ENCODE assay signal across 8 mouse cellular contexts in the genomic region with DNA sequence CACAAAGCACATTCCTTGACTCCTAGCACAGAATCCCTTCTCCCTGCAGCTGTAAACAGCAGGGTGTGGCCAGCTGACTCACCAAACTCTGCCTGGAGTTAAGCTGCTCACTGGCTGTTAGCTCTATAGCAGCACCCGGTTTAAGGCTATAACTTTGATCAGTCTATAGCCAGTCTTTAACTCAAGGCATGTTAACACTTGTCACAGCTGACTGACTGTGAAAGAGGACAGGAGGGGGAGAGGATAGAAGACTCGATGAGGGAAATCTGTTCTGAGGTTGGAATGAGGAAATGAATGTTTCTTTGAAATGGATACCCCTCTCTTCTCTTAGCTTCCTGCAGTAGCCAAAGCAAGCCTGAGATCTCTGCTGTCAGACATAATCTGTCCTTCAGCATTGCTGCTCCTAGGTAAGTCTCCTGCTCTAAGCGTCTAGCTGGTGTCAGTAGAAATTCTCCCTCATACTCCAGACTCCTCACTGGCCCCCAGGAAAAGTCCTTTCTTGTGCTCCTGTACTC. TPM values are rescaled to one million over a fixed set of nuclear protein-coding genes. Genes with fewer than 3 reads are reported as not detected.
DNase-seq lines count a peak whose midpoint lies in the region; ATAC-seq and TF ChIP-seq lines count a peak whose summit lies in the region.

No protein-coding gene starts in this region.

- peak overlapping the region; percentile 45 for H3K4me2 ChIP-seq in forebrain, embryonic 16.5 days (ENCODE audit: low read length)
- peak overlapping the region; percentile 71 for H3K4me2 ChIP-seq in intestine, embryonic 15.5 days (replicated peaks)
- H3K4me2 ChIP-seq in lung, embryonic 15.5 days: peak overlapping the region; percentile 75
- H3K4me2 ChIP-seq in stomach, embryonic 14.5 days (replicated peaks; ENCODE audit: low read depth, low read length): peak overlapping the region; percentile 72

- no peak for TF ChIP-seq POLR2A in bone marrow, adult 2 months (IDR thresholded peaks at IDR 0.05; ENCODE audit: borderline replicate concordance, control insufficient read depth, low read depth, low read length)

- ATAC-seq in forebrain, embryonic 16.5 days: no peak
- ATAC-seq in intestine, embryonic 15.5 days: peak; percentile 90
- ATAC-seq in lung, embryonic 15.5 days (ENCODE audit: borderline replicate concordance, extremely low read depth, low FRiP score, low TSS enrichment): peak; percentile 69; the same call in 1 of the 2 replicates
- peak; percentile 81 for ATAC-seq in stomach, embryonic 14.5 days (ENCODE audit: insufficient number of reproducible peaks, insufficient read depth, low FRiP score, low read depth)

- no peaks in the 10 kb centered on the region for H3K27me3 ChIP-seq in forebrain, embryonic 16.5 days (replicated peaks; ENCODE audit: control insufficient read depth, insufficient read depth, low read length)
- no peaks in the 10 kb centered on the region for H3K27me3 ChIP-seq in intestine, embryonic 15.5 days (replicated peaks)
- no peaks in the 10 kb centered on the region for H3K27me3 ChIP-seq in lung, embryonic 15.5 days
- H3K27me3 ChIP-seq in stomach, embryonic 14.5 days (ENCODE audit: control insufficient read depth, insufficient read depth, low read length): no peaks in the 10 kb centered on the region

- intact Hi-C loops in heart, postnatal 25 days (cut with DNase I): no loop called here

- no peak overlapping the region for H3K27ac ChIP-seq in bone marrow, adult 2 months (ENCODE audit: control insufficient read depth, insufficient read depth, low read depth, low read length, poor library complexity)
- no peak overlapping the region for H3K27ac ChIP-seq in forebrain, embryonic 16.5 days (ENCODE audit: low read length)
- H3K27ac ChIP-seq in intestine, embryonic 15.5 days: 0 out of 2 replicates have a peak overlapping the region, but pooled peaks have one; percentile 54
- peak overlapping the region; percentile 57; the same call in 1 of the 2 replicates for H3K27ac ChIP-seq in lung, embryonic 15.5 days
- H3K27ac ChIP-seq in stomach, embryonic 14.5 days (ENCODE audit: low read length): 0 out of 2 replicates have a peak overlapping the region, but pooled peaks have one; percentile 69

- H3K4me1 ChIP-seq in bone marrow, adult 2 months (ENCODE audit: control insufficient read depth, insufficient read depth, low read length): no peaks in the 10 kb centered on the region; the same call in 1 of the 2 replicates
- H3K4me1 ChIP-seq in forebrain, embryonic 16.5 days (replicated peaks; ENCODE audit: control insufficient read depth, insufficient read depth, low read length): peaks cover 12% of the 10 kb centered on the region
- H3K4me1 ChIP-seq in intestine, embryonic 15.5 days (replicated peaks): no peaks in the 10 kb centered on the region
- H3K4me1 ChIP-seq in lung, embryonic 15.5 days: peaks cover 7% of the 10 kb centered on the region
- peaks cover 7% of the 10 kb centered on the region for H3K4me1 ChIP-seq in stomach, embryonic 14.5 days (ENCODE audit: control insufficient read depth, insufficient read depth, low read length)

- H3K9me3 ChIP-seq in forebrain, embryonic 16.5 days (ENCODE audit: control insufficient read depth, low read length): no peaks in the 10 kb centered on the region
- H3K9me3 ChIP-seq in intestine, embryonic 15.5 days: no peaks in the 10 kb centered on the region
- no peaks in the 10 kb centered on the region for H3K9me3 ChIP-seq in lung, embryonic 15.5 days
- H3K9me3 ChIP-seq in stomach, embryonic 14.5 days (ENCODE audit: control insufficient read depth, low read depth, low read length): no peaks in the 10 kb centered on the region

- 6% methylated on average over 3 of the region's 3 CpGs for whole genome bisulfite sequencing in bone marrow, adult 2 months
- WGBS in forebrain, embryonic 16.5 days: 5% methylated on average over 3 of the region's 3 CpGs
- WGBS in intestine, embryonic 15.5 days: 9% methylated on average over 3 of the region's 3 CpGs
- 6% methylated on average over 3 of the region's 3 CpGs for WGBS in lung, embryonic 15.5 days
- WGBS in stomach, embryonic 14.5 days: 4% methylated on average over 3 of the region's 3 CpGs

- peak overlapping the region; percentile 69 for H3K4me3 ChIP-seq in bone marrow, adult 2 months (replicated peaks; ENCODE audit: control insufficient read depth, low read depth, low read length)
- H3K4me3 ChIP-seq in forebrain, embryonic 16.5 days (replicated peaks; ENCODE audit: low read length): peak overlapping the region; percentile 41
- peak overlapping the region; percentile 46 for H3K4me3 ChIP-seq in intestine, embryonic 15.5 days (replicated peaks)
- H3K4me3 ChIP-seq in lung, embryonic 15.5 days: peak overlapping the region; percentile 60
- H3K4me3 ChIP-seq in stomach, embryonic 14.5 days (ENCODE audit: low read depth, low read length): peak overlapping the region; percentile 58

- peak; percentile 90 for DNase-seq in heart, adult 11 months
- DNase-seq in heart, postnatal 25 days (ENCODE audit: low spot score): no peak
- DNase-seq in spleen, postnatal 14 days (ENCODE audit: low spot score in 2 of 2): no peak

- TF ChIP-seq CTCF in bone marrow, adult 2 months (IDR thresholded peaks at IDR 0.05; ENCODE audit: control insufficient read depth, insufficient read depth, low read length): no peak

- H3K36me3 ChIP-seq in forebrain, embryonic 16.5 days (ENCODE audit: control insufficient read depth, insufficient read depth): no peaks in the 10 kb centered on the region
- no peaks in the 10 kb centered on the region for H3K36me3 ChIP-seq in intestine, embryonic 15.5 days
- no peaks in the 10 kb centered on the region for H3K36me3 ChIP-seq in lung, embryonic 15.5 days
- H3K36me3 ChIP-seq in stomach, embryonic 14.5 days (ENCODE audit: control insufficient read depth, insufficient read depth, low read length): peaks cover 7% of the 10 kb centered on the region; the same call in 1 of the 2 replicates

- H3K9ac ChIP-seq in forebrain, embryonic 16.5 days (replicated peaks; ENCODE audit: low read depth, low read length): 0 out of 2 replicates have a peak overlapping the region, but pooled peaks have one; percentile 9
- H3K9ac ChIP-seq in intestine, embryonic 15.5 days: peak overlapping the region; percentile 44; the same call in 1 of the 2 replicates
- peak overlapping the region; percentile 52 for H3K9ac ChIP-seq in lung, embryonic 15.5 days
- peak overlapping the region; percentile 22 for H3K9ac ChIP-seq in stomach, embryonic 14.5 days (replicated peaks; ENCODE audit: low read depth, low read length)

RNA-seq across cellular contexts. Expression of gene Vwa5a, which starts 0.9 kb away (rescaled TPM):
- 10 to 100 TPM; 28.7 to 33.5 TPM for total RNA-seq in heart, postnatal 25 days (2021)
- polyA plus RNA-seq in bone marrow, adult 2 months (2011; ENCODE audit: insufficient read depth, insufficient read length, low replicate concordance, missing spikeins): 6.4 and 8.9 TPM in 2 replicates
- 4.8 and 8.0 TPM in 2 replicates for polyA plus RNA-seq in forebrain, embryonic 16.5 days (2015; fragmentation: Nextera tagmentation; extraction: Ambion mirVana)
- 14.7 and 15.2 TPM in 2 replicates for polyA plus RNA-seq in intestine, embryonic 15.5 days (2015; fragmentation: Nextera tagmentation; extraction: Ambion mirVana)
- 16.3 and 20.7 TPM in 2 replicates for polyA plus RNA-seq in lung, embryonic 15.5 days (2015; fragmentation: Nextera tagmentation; extraction: Ambion mirVana)
- polyA plus RNA-seq in stomach, embryonic 14.5 days (2014; fragmentation: Nextera tagmentation; extraction: Ambion mirVana): 25.4 and 26.3 TPM in 2 replicates

RNA-seq across cellular contexts. Expression of gene Olfr919, which starts 15.5 kb away (rescaled TPM):
- not detected for total RNA-seq in heart, postnatal 25 days (2021)
- not detected in 2 replicates for polyA plus RNA-seq in bone marrow, adult 2 months (2011; ENCODE audit: insufficient read depth, insufficient read length, low replicate concordance, missing spikeins)
- polyA plus RNA-seq in forebrain, embryonic 16.5 days (2015; fragmentation: Nextera tagmentation; extraction: Ambion mirVana): not detected in 2 replicates
- not detected in 2 replicates for polyA plus RNA-seq in intestine, embryonic 15.5 days (2015; fragmentation: Nextera tagmentation; extraction: Ambion mirVana)
- not detected in 2 replicates for polyA plus RNA-seq in lung, embryonic 15.5 days (2015; fragmentation: Nextera tagmentation; extraction: Ambion mirVana)
- not detected in 2 replicates for polyA plus RNA-seq in stomach, embryonic 14.5 days (2014; fragmentation: Nextera tagmentation; extraction: Ambion mirVana)

RNA-seq across cellular contexts. Expression of gene Olfr920, which starts 33.1 kb away (rescaled TPM):
- total RNA-seq in heart, postnatal 25 days (2021): under 1 TPM; 0.06 to 0.08 TPM
- not detected in 2 replicates for polyA plus RNA-seq in bone marrow, adult 2 months (2011; ENCODE audit: insufficient read depth, insufficient read length, low replicate concordance, missing spikeins)
- not detected in 2 replicates for polyA plus RNA-seq in forebrain, embryonic 16.5 days (2015; fragmentation: Nextera tagmentation; extraction: Ambion mirVana)
- polyA plus RNA-seq in intestine, embryonic 15.5 days (2015; fragmentation: Nextera tagmentation; extraction: Ambion mirVana): 0.03 TPM in 1 of 2 replicates, not detected in the other
- 0.02 and 0.03 TPM in 2 replicates for polyA plus RNA-seq in lung, embryonic 15.5 days (2015; fragmentation: Nextera tagmentation; extraction: Ambion mirVana)
- polyA plus RNA-seq in stomach, embryonic 14.5 days (2014; fragmentation: Nextera tagmentation; extraction: Ambion mirVana): 0.08 and 0.17 TPM in 2 replicates

RNA-seq across cellular contexts. Expression of gene Olfr918, which starts 44.6 kb away (rescaled TPM):
- not detected for total RNA-seq in heart, postnatal 25 days (2021)
- polyA plus RNA-seq in bone marrow, adult 2 months (2011; ENCODE audit: insufficient read depth, insufficient read length, low replicate concordance, missing spikeins): not detected in 2 replicates
- not detected in 2 replicates for polyA plus RNA-seq in forebrain, embryonic 16.5 days (2015; fragmentation: Nextera tagmentation; extraction: Ambion mirVana)
- not detected in 2 replicates for polyA plus RNA-seq in intestine, embryonic 15.5 days (2015; fragmentation: Nextera tagmentation; extraction: Ambion mirVana)
- not detected in 2 replicates for polyA plus RNA-seq in lung, embryonic 15.5 days (2015; fragmentation: Nextera tagmentation; extraction: Ambion mirVana)
- polyA plus RNA-seq in stomach, embryonic 14.5 days (2014; fragmentation: Nextera tagmentation; extraction: Ambion mirVana): not detected in 2 replicates

RNA-seq across cellular contexts. Expression of gene Olfr917, which starts 53.3 kb away (rescaled TPM):
- not detected for total RNA-seq in heart, postnatal 25 days (2021)
- not detected in 2 replicates for polyA plus RNA-seq in bone marrow, adult 2 months (2011; ENCODE audit: insufficient read depth, insufficient read length, low replicate concordance, missing spikeins)
- not detected in 2 replicates for polyA plus RNA-seq in forebrain, embryonic 16.5 days (2015; fragmentation: Nextera tagmentation; extraction: Ambion mirVana)
- not detected in 2 replicates for polyA plus RNA-seq in intestine, embryonic 15.5 days (2015; fragmentation: Nextera tagmentation; extraction: Ambion mirVana)
- polyA plus RNA-seq in lung, embryonic 15.5 days (2015; fragmentation: Nextera tagmentation; extraction: Ambion mirVana): not detected in 2 replicates
- polyA plus RNA-seq in stomach, embryonic 14.5 days (2014; fragmentation: Nextera tagmentation; extraction: Ambion mirVana): not detected in 2 replicates

Comparison
In these comparisons a context has a peak if more than half of its experiments do, and no peak if none do; other contexts are left out.
1. H3K27ac ChIP-seq: peak in intestine, embryonic 15.5 days (single experiment), lung, embryonic 15.5 days (single experiment) and stomach, embryonic 14.5 days (single experiment); none in bone marrow, adult 2 months (single experiment) and forebrain, embryonic 16.5 days (single experiment).
2. Peak in every context shown above with its lines, with median percentiles within 50 percentile points of each other: H3K4me3 ChIP-seq, H3K4me2 ChIP-seq and H3K9ac ChIP-seq.